Mouse (Mus musculus): ENCODE data around the gene Vrk2. TPM values are rescaled to one million over a fixed set of nuclear protein-coding genes. Genes with fewer than 3 reads are reported as not detected.

The Vrk2 gene
- polyA plus RNA-seq (2014; fragmentation: Nextera tagmentation; extraction: Ambion mirVana) = 3.4 and 4.0 TPM in 2 replicates

DNA sequence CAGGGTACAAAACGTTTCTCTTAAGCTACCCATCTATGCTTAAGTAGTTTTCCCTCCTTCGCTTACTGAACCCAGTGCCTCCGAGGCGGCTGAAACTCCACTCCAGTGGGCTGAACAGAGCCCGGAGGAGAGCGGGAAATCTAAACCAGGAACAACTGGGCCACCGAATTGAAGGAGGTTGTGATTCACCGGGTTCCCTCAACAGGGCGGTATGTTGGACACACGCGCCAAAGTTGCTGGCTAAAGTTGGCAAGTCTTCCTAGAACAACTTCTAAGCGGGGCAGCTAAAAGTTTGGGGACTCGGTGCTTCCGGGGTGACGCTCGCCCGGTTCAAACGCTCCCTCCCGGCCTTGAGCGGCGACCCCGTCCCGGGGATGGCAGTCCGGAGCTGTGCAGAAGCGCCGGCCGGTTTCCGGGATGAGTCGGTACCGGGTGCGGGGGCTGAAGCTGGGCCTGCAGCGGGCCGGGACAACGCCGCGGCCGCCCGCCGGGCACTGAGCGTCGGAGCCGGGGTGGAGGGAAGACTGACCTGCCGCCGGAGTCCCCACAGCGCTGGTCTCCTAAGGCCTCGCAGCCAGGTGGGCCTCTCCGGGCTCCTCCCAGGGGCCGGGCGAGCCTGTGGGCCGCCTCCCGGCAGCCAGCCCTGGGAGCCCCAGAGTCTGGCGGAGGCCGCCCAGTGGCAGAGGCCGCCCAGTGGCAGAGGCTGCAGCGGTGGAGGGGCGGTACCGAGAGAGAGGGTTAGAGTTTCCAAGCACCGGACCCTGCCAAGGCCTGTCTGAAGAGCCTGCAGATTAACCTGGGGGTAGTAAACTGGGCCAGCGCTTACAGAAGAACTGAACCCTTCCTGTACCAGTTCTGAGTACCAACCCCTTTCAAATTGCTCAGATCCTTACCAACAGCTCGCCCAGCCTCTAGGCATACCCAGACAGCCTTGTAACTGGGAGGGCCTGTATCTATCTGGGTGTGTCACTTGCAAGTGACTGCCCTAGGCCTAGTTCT lies at the start of gene Vrk2, which contains the start of gene Gm6899:
Gene Vrk2 (minus strand): TSS at position 939 of the 999 bp plus-strand sequence.
Gene Gm6899 (plus strand): TSS at position 181 of the 999 bp plus-strand sequence.
- H3K27me3 ChIP-seq (ENCODE audit: control insufficient read depth, insufficient read depth, low read length) = no peaks in the 10 kb centered on the region
- H3K36me3 ChIP-seq (replicated peaks; ENCODE audit: control insufficient read depth, insufficient read depth) = no peaks in the 10 kb centered on the region
- peak within 1 kb of the TSS; percentile 97 for H3K4me2 ChIP-seq (replicated peaks)
- H3K9ac ChIP-seq = peak within 1 kb of the TSS; percentile 65
- under 1% methylated on average over 57 of the region's 60 CpGs for WGBS
- peak within 1 kb of the TSS; percentile 63 for H3K4me3 ChIP-seq (replicated peaks; ENCODE audit: low read length)
- H3K9me3 ChIP-seq (ENCODE audit: control insufficient read depth, low read length) = no peaks in the 10 kb centered on the region
- H3K4me1 ChIP-seq (replicated peaks; ENCODE audit: control insufficient read depth, insufficient read depth, low read length) = 0 out of 2 replicates have a peak, but pooled peaks cover 3% of the 10 kb centered on the region
- H3K27ac ChIP-seq = peak within 1 kb of the TSS; percentile 9; the same call in 1 of the 2 replicates
- peak; percentile 97 for ATAC-seq (ENCODE audit: low FRiP score)
- DNase-seq (ENCODE audit: low spot score) = peak; percentile 39

DNA sequence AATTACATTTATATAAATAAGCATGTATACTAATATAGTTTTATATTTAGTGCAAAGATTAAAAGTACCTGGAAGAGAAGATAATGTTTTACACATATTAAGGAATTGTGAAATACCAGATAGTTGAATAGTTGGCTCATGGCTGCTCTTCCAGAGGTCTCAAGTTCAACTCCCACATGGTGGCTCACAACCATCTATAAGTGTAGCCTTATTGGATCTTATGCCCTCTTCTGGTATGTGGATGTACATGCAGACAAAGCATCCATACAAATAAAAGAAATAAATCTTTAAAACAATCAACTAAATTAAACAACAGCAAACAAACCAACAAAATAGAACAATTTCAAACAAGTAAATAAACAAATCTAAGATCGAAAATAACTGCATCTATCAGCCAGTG lies 48.3 kb upstream of the Vrk2 start:
- 95% methylated on average over 1 of the region's 1 CpGs for WGBS
- H3K27ac ChIP-seq = no peak overlapping the region
- H3K4me1 ChIP-seq (replicated peaks; ENCODE audit: control insufficient read depth, insufficient read depth, low read length) = no peaks in the 10 kb centered on the region
- H3K27me3 ChIP-seq (ENCODE audit: control insufficient read depth, insufficient read depth, low read length) = no peaks in the 10 kb centered on the region
- H3K4me3 ChIP-seq (replicated peaks; ENCODE audit: low read length) = no peak overlapping the region
- H3K9ac ChIP-seq = no peak overlapping the region
- no peak overlapping the region for H3K4me2 ChIP-seq (replicated peaks)
- peaks cover 10% of the 10 kb centered on the region; the same call in 1 of the 2 replicates for H3K9me3 ChIP-seq (ENCODE audit: control insufficient read depth, low read length)
- DNase-seq (ENCODE audit: low spot score) (no peak), ATAC-seq (ENCODE audit: low FRiP score) (no peak)
- no peaks in the 10 kb centered on the region for H3K36me3 ChIP-seq (replicated peaks; ENCODE audit: control insufficient read depth, insufficient read depth)

DNA sequence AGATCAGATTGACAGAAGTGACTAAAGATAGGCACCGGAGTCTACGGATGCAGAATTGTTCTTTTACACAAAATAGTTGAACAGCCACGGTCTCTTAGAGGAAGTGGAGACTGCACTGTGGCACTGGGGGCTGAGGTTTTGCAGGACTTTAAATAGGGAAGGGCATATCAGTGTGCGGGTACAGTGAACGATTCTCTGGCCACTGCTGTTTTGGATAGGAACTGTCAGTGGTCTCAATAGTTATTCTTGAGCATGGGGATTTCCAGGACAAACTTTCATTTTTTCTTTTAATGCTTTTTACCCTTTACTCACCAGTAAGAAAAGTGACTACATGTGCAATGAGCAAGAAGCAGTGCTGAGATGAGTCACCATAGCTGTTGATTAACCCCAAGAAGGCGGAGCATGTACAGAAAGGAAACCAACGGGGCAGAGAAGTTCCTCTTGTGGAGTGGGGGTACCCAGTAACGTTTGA lies 46.6 kb upstream of the Vrk2 start:
- no peaks in the 10 kb centered on the region for H3K27me3 ChIP-seq (ENCODE audit: control insufficient read depth, insufficient read depth, low read length)
- peaks cover 10% of the 10 kb centered on the region; the same call in 1 of the 2 replicates for H3K9me3 ChIP-seq (ENCODE audit: control insufficient read depth, low read length)
- no peak overlapping the region for H3K4me2 ChIP-seq (replicated peaks)
- DNase-seq (ENCODE audit: low spot score) (no peak), ATAC-seq (ENCODE audit: low FRiP score) (no peak)
- WGBS = 79% methylated on average over 8 of the region's 8 CpGs
- no peak overlapping the region for H3K27ac ChIP-seq
- H3K4me3 ChIP-seq (replicated peaks; ENCODE audit: low read length) = no peak overlapping the region
- no peaks in the 10 kb centered on the region for H3K4me1 ChIP-seq (replicated peaks; ENCODE audit: control insufficient read depth, insufficient read depth, low read length)
- no peaks in the 10 kb centered on the region for H3K36me3 ChIP-seq (replicated peaks; ENCODE audit: control insufficient read depth, insufficient read depth)
- H3K9ac ChIP-seq = no peak overlapping the region

DNA sequence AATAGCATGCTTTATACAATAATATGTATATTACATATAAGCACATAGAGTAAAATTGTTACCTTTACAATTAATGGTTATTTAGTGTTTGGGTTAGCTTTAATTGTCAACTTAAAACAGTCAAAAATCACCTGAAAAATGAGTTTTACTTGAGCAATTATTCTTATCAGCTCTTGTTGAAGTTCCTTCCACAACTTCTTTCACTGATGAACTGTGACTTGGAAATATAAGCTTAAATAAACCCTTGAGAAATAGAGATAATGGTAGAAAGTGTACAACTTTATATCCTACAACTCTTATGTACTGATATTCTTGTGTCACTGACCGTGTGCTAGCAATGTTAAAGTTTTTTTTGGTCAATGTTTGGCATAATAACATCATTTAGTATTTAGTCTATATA lies 42.4 kb upstream of the Vrk2 start:
- Histone ChIP-seq H3K4me2 (replicated peaks) (no peak overlapping the region), H3K9me3 (ENCODE audit: control insufficient read depth, low read length) (no peaks in the 10 kb centered on the region), H3K27me3 (ENCODE audit: control insufficient read depth, insufficient read depth, low read length) (no peaks in the 10 kb centered on the region), H3K4me3 (replicated peaks; ENCODE audit: low read length) (no peak overlapping the region), H3K9ac (no peak overlapping the region), H3K27ac (no peak overlapping the region), H3K36me3 (replicated peaks; ENCODE audit: control insufficient read depth, insufficient read depth) (no peaks in the 10 kb centered on the region), H3K4me1 (replicated peaks; ENCODE audit: control insufficient read depth, insufficient read depth, low read length) (no peaks in the 10 kb centered on the region)
- no peak for DNase-seq (ENCODE audit: low spot score)
- WGBS = 85% methylated on average over 1 of the region's 1 CpGs
- no peak for ATAC-seq (ENCODE audit: low FRiP score)

DNA sequence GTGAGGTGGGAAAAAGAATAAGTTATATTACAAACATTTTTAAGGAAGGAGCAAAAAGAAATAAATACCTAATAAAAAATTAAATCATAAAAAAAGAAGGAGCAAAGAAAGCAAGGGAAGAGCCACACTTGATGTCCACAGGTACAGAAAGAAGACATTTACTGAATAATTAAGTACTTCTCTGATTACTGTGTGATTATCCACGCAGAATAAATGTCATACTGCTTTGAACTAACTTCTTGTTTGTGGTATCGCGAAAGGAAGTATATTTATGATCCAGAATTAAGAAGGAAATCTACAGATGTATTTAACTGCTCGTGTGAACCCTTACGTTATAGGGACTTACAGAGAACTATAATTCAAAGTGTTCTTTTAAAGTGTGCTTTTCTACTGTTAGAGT lies 28.9 kb upstream of the Vrk2 start:
- no peak for DNase-seq (ENCODE audit: low spot score)
- WGBS = 85% methylated on average over 5 of the region's 5 CpGs

DNA sequence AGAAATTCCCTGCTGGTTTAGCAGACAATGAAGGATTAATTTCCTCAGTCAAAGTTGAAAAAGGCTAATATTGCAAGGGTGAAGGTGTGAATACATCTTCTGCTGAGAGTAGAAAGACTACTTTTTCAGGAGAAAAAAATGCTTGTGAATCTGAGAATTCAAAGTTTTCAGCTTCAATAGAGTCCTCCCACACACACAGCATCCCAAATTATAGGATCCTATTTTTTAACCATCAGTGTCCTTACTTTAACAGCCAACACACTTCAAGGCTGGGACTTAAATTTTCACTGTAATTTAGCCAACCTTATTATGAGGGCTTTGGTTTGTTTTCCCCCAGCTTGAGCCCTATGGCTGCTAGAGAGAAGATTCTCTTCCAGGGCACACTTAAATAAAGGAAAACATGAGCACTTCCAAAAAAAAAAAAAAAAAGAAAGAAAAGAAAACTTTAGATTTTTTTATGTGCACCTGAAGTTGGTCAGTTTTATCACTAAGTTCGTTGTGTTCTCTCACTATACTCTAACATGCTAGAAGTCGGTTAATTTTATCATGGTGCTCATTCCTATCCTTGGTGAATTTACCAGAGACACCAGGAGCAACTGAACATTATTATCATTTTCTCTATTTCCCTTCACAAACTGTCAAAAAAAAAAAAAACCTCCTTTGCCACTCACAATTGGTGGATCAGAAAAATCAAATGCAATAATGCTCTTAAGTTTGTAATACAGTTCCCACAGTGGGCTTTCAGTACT lies 24.9 kb upstream of the Vrk2 start:
- no peaks in the 10 kb centered on the region for H3K27me3 ChIP-seq (ENCODE audit: control insufficient read depth, insufficient read depth, low read length)
- H3K4me3 ChIP-seq (replicated peaks; ENCODE audit: low read length) = no peak overlapping the region
- H3K4me2 ChIP-seq (replicated peaks) = no peak overlapping the region
- no peak for ATAC-seq (ENCODE audit: low FRiP score)
- no peak overlapping the region for H3K27ac ChIP-seq
- H3K4me1 ChIP-seq (replicated peaks; ENCODE audit: control insufficient read depth, insufficient read depth, low read length) = no peaks in the 10 kb centered on the region
- H3K9ac ChIP-seq = no peak overlapping the region
- 91% methylated on average over 2 of the region's 2 CpGs for WGBS
- no peaks in the 10 kb centered on the region for H3K9me3 ChIP-seq (ENCODE audit: control insufficient read depth, low read length)
- DNase-seq (ENCODE audit: low spot score) = no peak
- H3K36me3 ChIP-seq (replicated peaks; ENCODE audit: control insufficient read depth, insufficient read depth) = no peaks in the 10 kb centered on the region

More for the DNA sequence above, 28.9 kb upstream of the Vrk2 start:
- H3K27me3 ChIP-seq (ENCODE audit: control insufficient read depth, insufficient read depth, low read length) = no peaks in the 10 kb centered on the region
- no peak overlapping the region for H3K4me3 ChIP-seq (replicated peaks; ENCODE audit: low read length)
- no peaks in the 10 kb centered on the region for H3K36me3 ChIP-seq (replicated peaks; ENCODE audit: control insufficient read depth, insufficient read depth)
- ATAC-seq (ENCODE audit: low FRiP score) = no peak
- no peak overlapping the region for H3K4me2 ChIP-seq (replicated peaks)
- no peaks in the 10 kb centered on the region for H3K4me1 ChIP-seq (replicated peaks; ENCODE audit: control insufficient read depth, insufficient read depth, low read length)
- H3K9ac ChIP-seq = no peak overlapping the region
- H3K27ac ChIP-seq = no peak overlapping the region
- H3K9me3 ChIP-seq (ENCODE audit: control insufficient read depth, low read length) = 0 out of 2 replicates have a peak, but pooled peaks cover 2% of the 10 kb centered on the region

DNA sequence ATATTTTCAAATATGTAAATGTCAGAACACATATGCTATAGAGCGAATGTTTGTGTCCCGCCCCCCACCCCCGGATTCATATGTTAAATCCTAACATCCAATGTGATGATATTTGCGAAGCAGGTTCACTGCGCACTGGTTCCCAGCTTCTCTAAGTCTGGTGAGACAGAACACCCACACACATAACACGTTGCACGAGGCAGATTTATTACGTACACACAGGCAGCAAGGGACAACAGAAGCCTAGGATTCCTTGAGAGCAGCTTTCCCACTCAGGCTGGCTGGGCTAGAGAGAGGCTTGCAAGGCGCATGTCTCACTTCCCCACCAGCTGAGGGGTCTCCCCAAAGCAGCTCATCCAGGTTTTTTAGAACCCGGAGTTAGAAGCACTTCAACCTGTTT lies 15.0 kb upstream of the Vrk2 start:
- Histone ChIP-seq H3K27ac (no peak overlapping the region), H3K4me2 (replicated peaks) (no peak overlapping the region), H3K9me3 (ENCODE audit: control insufficient read depth, low read length) (no peaks in the 10 kb centered on the region), H3K9ac (no peak overlapping the region), H3K4me3 (replicated peaks; ENCODE audit: low read length) (no peak overlapping the region), H3K36me3 (replicated peaks; ENCODE audit: control insufficient read depth, insufficient read depth) (no peaks in the 10 kb centered on the region), H3K27me3 (ENCODE audit: control insufficient read depth, insufficient read depth, low read length) (no peaks in the 10 kb centered on the region), H3K4me1 (replicated peaks; ENCODE audit: control insufficient read depth, insufficient read depth, low read length) (no peaks in the 10 kb centered on the region)
- DNase-seq (ENCODE audit: low spot score) (no peak), ATAC-seq (ENCODE audit: low FRiP score) (no peak)
- WGBS = 77% methylated on average over 10 of the region's 10 CpGs

DNA sequence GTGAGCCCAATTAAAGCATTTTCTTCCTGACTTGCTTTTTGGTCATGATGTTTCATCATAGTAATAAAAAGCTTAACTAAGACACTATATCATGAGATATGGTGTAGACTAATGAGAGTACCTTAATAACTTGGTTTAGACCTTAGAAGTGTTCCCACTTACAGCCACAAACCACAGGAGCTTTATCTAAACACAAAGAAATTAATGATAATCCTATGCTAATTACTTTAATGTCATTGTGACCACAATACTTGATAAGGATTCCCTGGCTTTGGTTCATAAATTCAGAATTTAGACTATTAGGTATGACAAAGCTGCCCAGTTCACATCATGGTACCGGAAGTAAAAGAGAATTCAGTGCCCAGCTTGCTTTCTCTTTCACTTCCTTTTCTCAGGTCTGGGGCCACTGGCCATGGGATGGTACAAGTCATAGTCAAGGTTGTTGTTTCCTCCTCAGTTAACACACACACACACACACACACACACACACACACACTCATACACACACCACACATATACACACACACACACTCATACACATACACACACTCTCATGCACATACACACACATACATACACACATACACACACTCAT lies 10.4 kb upstream of the Vrk2 start:
- H3K9me3 ChIP-seq (ENCODE audit: control insufficient read depth, low read length) = no peaks in the 10 kb centered on the region
- H3K36me3 ChIP-seq (replicated peaks; ENCODE audit: control insufficient read depth, insufficient read depth) = no peaks in the 10 kb centered on the region
- H3K27me3 ChIP-seq (ENCODE audit: control insufficient read depth, insufficient read depth, low read length) = no peaks in the 10 kb centered on the region
- 92% methylated on average over 1 of the region's 1 CpGs for WGBS
- no peak overlapping the region for H3K4me2 ChIP-seq (replicated peaks)
- H3K9ac ChIP-seq = no peak overlapping the region
- ATAC-seq (ENCODE audit: low FRiP score) (no peak), DNase-seq (ENCODE audit: low spot score) (no peak)
- no peak overlapping the region for H3K4me3 ChIP-seq (replicated peaks; ENCODE audit: low read length)
- H3K27ac ChIP-seq = no peak overlapping the region
- H3K4me1 ChIP-seq (replicated peaks; ENCODE audit: control insufficient read depth, insufficient read depth, low read length) = no peaks in the 10 kb centered on the region
